Mouse (Mus musculus): Measurements from ENCODE around the gene Kif26b. TPM values are rescaled to one million over a fixed set of nuclear protein-coding genes. Genes with fewer than 3 reads are reported as not detected.

Gene Kif26b
- polyA plus RNA-seq, 1 experiment from 2014 or later: 13.5 TPM

GRCm38 (mm10) chr1:178797388-178797787 is 268.5 kb downstream of the Kif26b start:
- Histone ChIP-seq H3K27me3 (ENCODE audit: insufficient read depth, poor library complexity, severe bottlenecking) (no peaks in the 10 kb centered on the region), H3K27ac (peak overlapping the region; percentile 82; the same call in 1 of the 2 replicates), H3K4me1 (peaks cover 50% of the 10 kb centered on the region), H3K9me3 (no peaks in the 10 kb centered on the region), H3K36me3 (no peaks in the 10 kb centered on the region), H3K4me3 (no peak overlapping the region)
- no peak for DNase-seq (ENCODE audit: low spot score)
- WGBS: 74% methylated on average over 2 of the region's 2 CpGs

DNA sequence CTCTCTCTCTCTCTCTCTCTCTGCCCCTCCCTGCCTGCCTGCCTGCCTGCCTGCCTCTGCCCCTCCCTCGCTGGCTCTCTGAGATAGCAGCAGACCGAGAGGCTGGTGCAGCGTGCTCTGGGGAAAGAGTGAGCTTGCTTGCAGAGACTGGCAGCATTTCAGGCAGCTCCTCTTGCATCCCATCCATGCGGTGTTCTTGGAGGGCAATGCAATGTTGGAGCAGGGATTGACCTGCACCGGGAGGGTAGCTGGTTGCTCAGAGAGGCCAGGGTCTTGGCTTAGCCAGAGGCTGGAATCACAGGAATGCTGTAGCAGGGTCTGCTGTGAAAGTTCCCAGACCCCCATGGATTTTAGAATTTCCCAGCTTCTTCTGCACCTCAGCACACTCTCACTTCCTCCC is 269.4 kb downstream of the Kif26b start:
- H3K27ac ChIP-seq: peak overlapping the region; percentile 82

GRCm38 (mm10) chr1:178798886-178799285 is 270.0 kb downstream of the Kif26b start:
- no peaks in the 10 kb centered on the region for H3K27me3 ChIP-seq (ENCODE audit: insufficient read depth, poor library complexity, severe bottlenecking)
- DNase-seq (ENCODE audit: low spot score): no peak
- no peak overlapping the region for H3K27ac ChIP-seq
- WGBS: 67% methylated on average over 8 of the region's 8 CpGs
- peak overlapping the region; percentile 47 for H3K4me3 ChIP-seq
- no peaks in the 10 kb centered on the region for H3K9me3 ChIP-seq
- H3K36me3 ChIP-seq: no peaks in the 10 kb centered on the region
- H3K4me1 ChIP-seq: peaks cover 62% of the 10 kb centered on the region

More for the DNA sequence above, 269.4 kb downstream of the Kif26b start:
- Histone ChIP-seq H3K9me3 (no peaks in the 10 kb centered on the region), H3K36me3 (no peaks in the 10 kb centered on the region), H3K27me3 (ENCODE audit: insufficient read depth, poor library complexity, severe bottlenecking) (no peaks in the 10 kb centered on the region), H3K4me1 (peaks cover 56% of the 10 kb centered on the region), H3K4me3 (peak overlapping the region; percentile 47)
- 4% methylated on average over 5 of the region's 5 CpGs for WGBS
- DNase-seq (ENCODE audit: low spot score): no peak

DNA sequence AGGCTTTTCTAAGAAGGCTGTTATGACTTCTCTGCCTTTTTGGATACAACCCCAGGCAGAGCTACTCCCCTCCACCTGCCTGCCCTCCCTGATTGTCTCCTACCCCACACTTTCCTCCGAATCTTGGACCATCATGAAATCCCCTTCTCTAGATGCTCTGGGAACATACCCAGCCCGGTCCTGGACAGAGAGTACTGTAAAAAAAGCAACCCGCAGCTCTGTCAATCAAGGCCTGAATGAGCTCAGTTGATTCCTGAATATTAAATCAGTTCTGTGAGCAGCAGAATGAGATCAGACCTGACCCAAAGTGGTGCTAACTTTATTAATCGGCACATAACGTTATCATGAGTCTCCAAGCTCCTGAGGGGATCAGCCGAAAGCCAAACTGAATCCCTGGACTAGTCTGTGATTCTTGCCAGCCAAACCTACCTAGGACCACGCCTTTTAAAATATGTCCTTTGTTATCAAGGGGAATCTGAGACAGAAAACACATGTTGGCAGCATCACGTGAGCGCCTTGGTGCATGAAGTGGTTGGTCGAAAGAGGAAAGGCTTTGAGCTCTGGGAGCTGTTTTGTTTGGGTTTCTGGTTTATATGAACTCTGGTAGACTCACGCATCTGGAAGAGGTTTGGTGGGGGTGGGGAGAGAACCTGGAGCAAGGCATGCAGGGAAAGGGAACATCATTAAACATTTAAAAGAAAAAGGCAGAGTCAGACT is 271.1 kb downstream of the Kif26b start:
- no peak overlapping the region for H3K4me3 ChIP-seq
- no peaks in the 10 kb centered on the region for H3K27me3 ChIP-seq (ENCODE audit: insufficient read depth, poor library complexity, severe bottlenecking)
- DNase-seq (ENCODE audit: low spot score): no peak
- H3K27ac ChIP-seq: peak overlapping the region; percentile 56; the same call in 1 of the 2 replicates
- H3K9me3 ChIP-seq: no peaks in the 10 kb centered on the region
- 72% methylated on average over 11 of the region's 11 CpGs for WGBS
- peaks cover 73% of the 10 kb centered on the region for H3K4me1 ChIP-seq
- no peaks in the 10 kb centered on the region for H3K36me3 ChIP-seq

DNA sequence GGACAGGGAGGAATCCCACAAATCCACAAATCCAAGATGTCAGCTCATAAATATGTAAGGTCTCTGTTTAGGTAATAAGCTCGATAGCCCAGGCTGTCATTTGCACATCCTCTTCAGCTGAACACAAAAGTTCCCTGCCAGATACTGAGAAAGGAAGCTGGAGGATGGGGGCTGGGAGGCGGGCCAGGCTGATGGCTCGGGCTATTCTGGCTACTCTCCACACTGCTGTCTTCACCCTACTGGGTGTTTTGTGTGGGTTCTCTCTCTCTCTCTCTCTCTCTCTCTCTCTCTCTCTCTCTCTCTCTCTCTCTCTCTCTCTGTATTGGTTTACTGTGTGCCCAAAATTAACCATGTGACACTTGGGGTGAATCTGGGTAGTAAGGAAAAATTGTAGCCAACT is 274.2 kb downstream of the Kif26b start:
- Histone ChIP-seq H3K27me3 (ENCODE audit: insufficient read depth, poor library complexity, severe bottlenecking) (no peaks in the 10 kb centered on the region), H3K9me3 (no peaks in the 10 kb centered on the region), H3K36me3 (no peaks in the 10 kb centered on the region), H3K4me3 (no peak overlapping the region), H3K27ac (peak overlapping the region; percentile 29; the same call in 1 of the 2 replicates), H3K4me1 (peaks cover 61% of the 10 kb centered on the region)
- DNase-seq (ENCODE audit: low spot score): no peak
- 20% methylated on average over 3 of the region's 3 CpGs for WGBS

- Histone ChIP-seq H3K27me3 (ENCODE audit: insufficient read depth, poor library complexity, severe bottlenecking) (no peaks in the 10 kb centered on the region), H3K4me3 (no peak overlapping the region), H3K36me3 (0 out of 2 replicates have a peak, but pooled peaks cover 5% of the 10 kb centered on the region), H3K4me1 (peaks cover 47% of the 10 kb centered on the region), H3K27ac (no peak overlapping the region), H3K9me3 (no peaks in the 10 kb centered on the region)
- 68% methylated on average over 6 of the region's 6 CpGs for WGBS
- peak; percentile 67 for DNase-seq (ENCODE audit: low spot score)
Observed at GRCm38 (mm10) chr1:178817476-178817875, 288.6 kb downstream of the Kif26b start.

- Histone ChIP-seq H3K4me1 (peaks cover 44% of the 10 kb centered on the region), H3K9me3 (no peaks in the 10 kb centered on the region), H3K36me3 (peaks cover 12% of the 10 kb centered on the region), H3K27ac (no peak overlapping the region), H3K4me3 (no peak overlapping the region), H3K27me3 (ENCODE audit: insufficient read depth, poor library complexity, severe bottlenecking) (no peaks in the 10 kb centered on the region)
- 73% methylated on average over 7 of the region's 7 CpGs for WGBS
- no peak for DNase-seq (ENCODE audit: low spot score)
Observed at GRCm38 (mm10) chr1:178819060-178819459, 290.1 kb downstream of the Kif26b start.

GRCm38 (mm10) chr1:178820079-178820478 is 291.2 kb downstream of the Kif26b start:
- Histone ChIP-seq H3K27ac (no peak overlapping the region), H3K9me3 (no peaks in the 10 kb centered on the region), H3K36me3 (peaks cover 12% of the 10 kb centered on the region), H3K4me1 (peaks cover 35% of the 10 kb centered on the region), H3K4me3 (no peak overlapping the region), H3K27me3 (ENCODE audit: insufficient read depth, poor library complexity, severe bottlenecking) (no peaks in the 10 kb centered on the region)
- WGBS: 77% methylated on average over 3 of the region's 3 CpGs
- no peak for DNase-seq (ENCODE audit: low spot score)

GRCm38 (mm10) chr1:178820556-178821435 is 291.9 kb downstream of the Kif26b start:
- Histone ChIP-seq H3K4me1 (peaks cover 40% of the 10 kb centered on the region), H3K27me3 (ENCODE audit: insufficient read depth, poor library complexity, severe bottlenecking) (no peaks in the 10 kb centered on the region), H3K27ac (no peak overlapping the region), H3K36me3 (peaks cover 12% of the 10 kb centered on the region), H3K4me3 (no peak overlapping the region), H3K9me3 (no peaks in the 10 kb centered on the region)
- no peak for DNase-seq (ENCODE audit: low spot score)
- 78% methylated on average over 14 of the region's 14 CpGs for WGBS

DNA sequence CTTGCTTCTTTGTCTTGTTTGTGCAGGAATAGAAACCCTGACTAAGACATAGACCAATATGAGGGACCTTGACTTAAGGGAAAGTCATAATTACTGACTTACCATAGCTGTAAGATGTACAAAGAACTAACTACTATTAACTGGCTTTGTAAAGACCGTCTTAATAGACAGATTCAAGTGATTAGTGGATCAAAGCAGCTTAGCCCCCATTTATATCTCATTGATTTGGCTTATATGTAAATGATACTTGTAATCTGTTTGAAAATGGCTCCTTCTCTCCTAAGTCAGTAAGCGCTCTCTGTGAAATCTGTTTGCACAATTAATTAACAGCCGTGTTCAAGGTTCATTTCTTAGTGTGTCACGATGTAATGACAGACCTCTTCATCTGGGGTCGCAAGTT is 295.9 kb downstream of the Kif26b start:
- 64% methylated on average over 5 of the region's 5 CpGs for WGBS

DNA sequence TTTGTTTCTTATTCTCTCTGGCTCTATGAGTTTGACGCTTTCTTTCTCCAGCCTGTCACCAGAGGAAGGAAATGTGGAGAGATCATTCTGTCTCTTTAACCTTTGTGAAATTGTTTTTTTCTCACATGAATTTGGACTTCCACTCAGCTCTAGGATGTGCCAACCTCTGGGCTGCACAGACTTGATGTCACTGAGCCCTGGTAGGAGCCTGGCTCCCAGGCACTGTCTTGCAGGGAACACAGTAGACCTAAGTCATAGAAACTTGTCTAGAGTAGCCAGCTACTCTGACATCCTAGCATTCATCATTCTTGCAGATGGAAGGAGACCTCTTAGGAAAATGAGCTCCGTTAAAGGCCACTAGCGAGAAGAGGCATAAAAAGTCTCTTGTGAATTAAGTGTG is 298.3 kb downstream of the Kif26b start:
- H3K9me3 ChIP-seq: no peaks in the 10 kb centered on the region
- H3K4me1 ChIP-seq: peaks cover 6% of the 10 kb centered on the region; the same call in 1 of the 2 replicates
- no peaks in the 10 kb centered on the region for H3K27me3 ChIP-seq (ENCODE audit: insufficient read depth, poor library complexity, severe bottlenecking)
- WGBS: 91% methylated on average over 3 of the region's 3 CpGs
- no peak for DNase-seq (ENCODE audit: low spot score)
- no peak overlapping the region for H3K4me3 ChIP-seq
- H3K36me3 ChIP-seq: peaks cover 12% of the 10 kb centered on the region
- H3K27ac ChIP-seq: no peak overlapping the region

More for the DNA sequence above, 295.9 kb downstream of the Kif26b start:
- Histone ChIP-seq H3K27me3 (ENCODE audit: insufficient read depth, poor library complexity, severe bottlenecking) (no peaks in the 10 kb centered on the region), H3K4me1 (peaks cover 20% of the 10 kb centered on the region), H3K36me3 (peaks cover 12% of the 10 kb centered on the region), H3K9me3 (no peaks in the 10 kb centered on the region), H3K27ac (no peak overlapping the region), H3K4me3 (no peak overlapping the region)
- DNase-seq (ENCODE audit: low spot score): no peak

- H3K4me3 ChIP-seq: no peak overlapping the region
- 0 out of 2 replicates have a peak, but pooled peaks cover 5% of the 10 kb centered on the region for H3K36me3 ChIP-seq
- H3K9me3 ChIP-seq: no peaks in the 10 kb centered on the region
- H3K27me3 ChIP-seq (ENCODE audit: insufficient read depth, poor library complexity, severe bottlenecking): no peaks in the 10 kb centered on the region
- no peak for DNase-seq (ENCODE audit: low spot score)
- 78% methylated on average over 4 of the region's 4 CpGs for WGBS
- no peak overlapping the region for H3K27ac ChIP-seq
- H3K4me1 ChIP-seq: peaks cover 10% of the 10 kb centered on the region; the same call in 1 of the 2 replicates
Observed at GRCm38 (mm10) chr1:178829456-178829855, 300.5 kb downstream of the Kif26b start.

- Histone ChIP-seq H3K9me3 (no peaks in the 10 kb centered on the region), H3K27me3 (ENCODE audit: insufficient read depth, poor library complexity, severe bottlenecking) (no peaks in the 10 kb centered on the region), H3K36me3 (0 out of 2 replicates have a peak, but pooled peaks cover 5% of the 10 kb centered on the region), H3K4me3 (no peak overlapping the region), H3K4me1 (peaks cover 3% of the 10 kb centered on the region; the same call in 1 of the 2 replicates), H3K27ac (no peak overlapping the region)
- no peak for DNase-seq (ENCODE audit: low spot score)
- 81% methylated on average over 6 of the region's 6 CpGs for WGBS
Observed at GRCm38 (mm10) chr1:178832571-178832970, 303.6 kb downstream of the Kif26b start.

All from heart, embryonic 10.5 days (tissue).